Mouse (Mus musculus) heart, embryonic 11.5 days (tissue): ENCODE results near the gene Ddx54. TPM values are rescaled to one million over a fixed set of nuclear protein-coding genes. Genes with fewer than 3 reads are reported as not detected.
A peak's percentile ranks its signal among the peaks of the same experiment; 100 is the strongest.

Source experiments
- ATAC-seq: fragments of 200-750 bp; cut with Nextera tagmentation; replicated peaks from 2 replicates; pipeline ENCODE4 v1.8.0; 2017; ENCODE audit warnings: moderate library complexity; ENCODE audit not compliant: insufficient number of reproducible peaks, low FRiP score, low TSS enrichment
- H3K27ac ChIP-seq: fragments of 300-500 bp; sonication (generic); 2 replicates; pipeline ENCODE4 v1.5.1; 2014; ENCODE audit warnings: mild to moderate bottlenecking, low read depth, low read length
- H3K27me3 ChIP-seq: fragments of 300-500 bp; sonication (generic); 2 replicates; pipeline ENCODE4 v1.6.1; 2014; ENCODE audit warnings: mild to moderate bottlenecking, low read length, mixed read lengths; ENCODE audit not compliant: control insufficient read depth, insufficient read depth
- H3K36me3 ChIP-seq: fragments of 300-500 bp; sonication (generic); 2 replicates; pipeline ENCODE4 v1.6.1; 2014; ENCODE audit warnings: mild to moderate bottlenecking, low read length, moderate library complexity, mixed read lengths; ENCODE audit not compliant: control insufficient read depth, insufficient read depth
- H3K4me1 ChIP-seq: fragments of 300-500 bp; sonication (generic); 2 replicates; pipeline ENCODE4 v1.6.1; 2014; ENCODE audit warnings: low read length; ENCODE audit not compliant: control insufficient read depth, insufficient read depth
- H3K4me2 ChIP-seq: fragments of 300-500 bp; sonication (generic); 2 replicates; pipeline ENCODE4 v1.6.1; 2014; ENCODE audit warnings: mild to moderate bottlenecking, moderate library complexity
- H3K4me3 ChIP-seq: fragments of 300-500 bp; sonication (generic); 2 replicates; pipeline ENCODE4 v1.5.1; 2014; ENCODE audit warnings: low read depth, low read length
- H3K9ac ChIP-seq: fragments of 300-500 bp; sonication (generic); 2 replicates; pipeline ENCODE4 v1.6.1; 2014; ENCODE audit warnings: mild to moderate bottlenecking, low read depth, low read length, moderate library complexity
- H3K9me3 ChIP-seq: fragments of 300-500 bp; sonication (generic); replicated peaks from 2 replicates; pipeline ENCODE4 v1.6.1; 2016; ENCODE audit warnings: low read length; ENCODE audit not compliant: control insufficient read depth
- WGBS: fragments of 180-500 bp; shearing (Covaris S2); extraction: QIAGEN DNeasy Blood & Tissue Kit; methylation state at CpG from one replicate; pipeline ENCODE4 v1.1.7; 2014; ENCODE audit not compliant: insufficient replicate concordance; 5-methylcytosine and 5-hydroxymethylcytosine counted together
- polyA plus RNA-seq: library from polyadenylated mRNA; unstranded; fragments of >200 nt; fragmentation: Nextera tagmentation; extraction: Ambion mirVana; gene quantifications from 2 replicates; pipeline ENCODE4 v1.2.1, GENCODE M21; 2014

Ddx54 gene
- polyA plus RNA-seq, 1 experiment from 2014 or later = 22.2 TPM

DNA sequence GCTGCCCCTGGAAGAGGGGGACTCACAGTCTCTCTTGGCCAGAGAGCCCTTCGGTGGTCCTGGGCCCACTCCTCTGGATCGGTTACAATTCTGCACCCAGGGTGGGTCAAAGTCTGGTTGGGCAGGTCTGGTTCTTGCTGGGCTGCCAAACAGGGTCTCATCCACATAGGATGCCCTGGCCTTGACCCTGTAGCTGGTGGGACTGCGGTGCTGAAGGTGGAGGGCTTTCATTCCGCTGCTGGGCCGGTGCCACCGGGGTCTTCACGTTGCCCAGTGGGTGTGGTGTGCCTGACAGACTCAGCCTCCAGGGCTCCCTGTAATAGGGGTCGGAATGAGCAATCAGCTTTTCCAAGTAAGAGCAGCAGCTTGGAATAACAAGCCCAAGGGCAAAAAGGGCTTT is 1.1 kb upstream of the Ddx54 start:
- H3K9ac ChIP-seq = peak overlapping the region; percentile 77
- H3K36me3 ChIP-seq = peaks cover 3% of the 10 kb centered on the region; the same call in 1 of the 2 replicates
- no peaks in the 10 kb centered on the region for H3K9me3 ChIP-seq
- peak overlapping the region; percentile 85 for H3K4me2 ChIP-seq
- no peaks in the 10 kb centered on the region for H3K27me3 ChIP-seq
- peak overlapping the region; percentile 82 for H3K4me3 ChIP-seq
- H3K4me1 ChIP-seq = peaks cover 11% of the 10 kb centered on the region
- no peak overlapping the region for H3K27ac ChIP-seq
- ATAC-seq = no peak
- WGBS = 57% methylated on average over 8 of the region's 8 CpGs

DNA sequence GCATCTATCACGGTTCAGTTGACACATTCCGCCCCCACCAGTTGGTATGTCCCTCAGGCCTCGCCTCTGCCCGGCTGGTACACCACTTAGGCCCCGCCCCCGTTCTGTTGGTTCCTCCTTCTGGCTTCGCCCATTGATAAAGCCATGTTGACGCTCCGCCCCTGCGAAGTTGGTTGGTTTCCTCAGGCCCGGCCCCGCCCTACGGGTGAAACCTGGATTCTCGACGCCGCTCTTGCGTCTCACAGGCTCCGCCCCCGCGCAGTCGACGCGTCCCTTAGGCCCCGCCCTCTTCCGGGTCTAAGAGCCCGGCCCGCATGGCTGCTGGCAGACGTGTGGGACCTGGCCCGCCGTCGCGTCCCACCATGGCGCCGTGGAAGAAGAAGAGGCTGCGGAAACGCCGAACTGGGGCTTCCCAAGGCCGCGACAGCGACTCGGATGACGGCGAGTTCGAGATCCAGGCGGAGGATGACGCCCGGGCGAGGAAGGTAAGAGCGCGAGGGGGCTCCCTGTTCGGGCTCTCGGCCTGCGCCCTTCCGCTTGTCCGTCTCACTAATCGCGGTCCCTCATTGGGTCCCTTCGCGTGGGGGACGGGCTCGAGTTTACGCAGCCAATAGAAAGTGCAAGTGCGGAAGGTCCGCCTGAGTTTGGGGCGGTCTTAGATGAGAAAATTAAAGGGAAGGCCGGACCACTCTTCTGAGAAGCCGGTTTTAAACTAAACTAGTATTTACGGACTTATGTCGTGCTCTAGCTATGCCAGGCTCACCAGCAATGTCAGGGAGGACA is 474 bp downstream of the Ddx54 start:
- no peaks in the 10 kb centered on the region for H3K9me3 ChIP-seq
- peak; percentile 91 for ATAC-seq
- peak overlapping the region; percentile 85 for H3K4me2 ChIP-seq
- under 1% methylated on average over 69 of the region's 69 CpGs for WGBS
- peak overlapping the region; percentile 85 for H3K27ac ChIP-seq
- H3K36me3 ChIP-seq = peaks cover 9% of the 10 kb centered on the region; the same call in 1 of the 2 replicates
- H3K9ac ChIP-seq = peak overlapping the region; percentile 82
- peak overlapping the region; percentile 82 for H3K4me3 ChIP-seq
- H3K4me1 ChIP-seq = peaks cover 11% of the 10 kb centered on the region
- H3K27me3 ChIP-seq = no peaks in the 10 kb centered on the region

DNA sequence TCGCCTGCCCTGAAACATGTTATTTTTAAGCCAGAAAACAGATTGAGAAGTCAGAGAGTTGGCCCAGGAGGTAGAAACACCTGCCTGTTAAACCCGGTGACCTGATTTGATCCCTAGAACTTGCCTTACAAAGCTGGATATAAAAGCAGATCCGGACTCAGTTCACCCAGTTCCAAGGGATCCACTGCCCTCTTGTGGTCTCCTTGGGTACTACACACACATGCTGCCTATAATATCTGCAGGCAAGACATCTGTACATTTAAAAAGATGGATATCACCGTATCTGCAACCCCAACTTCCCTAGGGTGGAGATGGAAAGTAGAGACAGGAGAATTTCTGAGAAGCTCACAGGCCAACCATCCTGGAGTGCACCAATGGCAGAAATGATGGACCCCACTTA is 3.4 kb downstream of the Ddx54 start:
- Histone ChIP-seq H3K9me3 (no peaks in the 10 kb centered on the region), H3K4me2 (no peak overlapping the region), H3K4me3 (no peak overlapping the region), H3K27me3 (no peaks in the 10 kb centered on the region), H3K36me3 (peaks cover 31% of the 10 kb centered on the region), H3K4me1 (peaks cover 11% of the 10 kb centered on the region), H3K27ac (no peak overlapping the region), H3K9ac (no peak overlapping the region)
- WGBS = 94% methylated on average over 4 of the region's 4 CpGs
- no peak for ATAC-seq

DNA sequence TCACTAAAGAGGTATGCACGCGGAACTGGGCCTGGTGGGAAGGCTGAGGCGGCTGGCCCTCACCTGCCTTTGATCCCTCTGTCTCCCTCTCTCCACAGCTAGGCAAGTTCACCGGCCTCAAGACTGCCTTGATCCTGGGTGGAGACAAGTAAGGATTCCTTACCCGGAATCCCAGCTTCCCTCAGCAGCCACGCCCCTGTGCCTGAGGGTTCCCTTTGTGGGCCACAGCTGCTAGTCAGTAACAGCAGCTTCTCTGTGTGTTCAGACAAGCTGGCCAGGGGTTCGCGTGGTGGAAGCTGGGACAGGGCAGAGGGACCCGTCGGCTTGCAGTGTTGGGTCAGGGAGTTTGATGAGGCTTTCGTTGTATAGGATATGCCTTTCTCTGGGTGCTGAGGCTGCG is 6.2 kb downstream of the Ddx54 start:
- peaks cover 35% of the 10 kb centered on the region for H3K36me3 ChIP-seq
- peaks cover 4% of the 10 kb centered on the region; the same call in 1 of the 2 replicates for H3K4me1 ChIP-seq
- no peak for ATAC-seq
- no peak overlapping the region for H3K4me2 ChIP-seq
- no peaks in the 10 kb centered on the region for H3K9me3 ChIP-seq
- no peaks in the 10 kb centered on the region for H3K27me3 ChIP-seq
- no peak overlapping the region for H3K9ac ChIP-seq
- no peak overlapping the region for H3K4me3 ChIP-seq
- 83% methylated on average over 12 of the region's 12 CpGs for WGBS
- no peak overlapping the region for H3K27ac ChIP-seq

DNA sequence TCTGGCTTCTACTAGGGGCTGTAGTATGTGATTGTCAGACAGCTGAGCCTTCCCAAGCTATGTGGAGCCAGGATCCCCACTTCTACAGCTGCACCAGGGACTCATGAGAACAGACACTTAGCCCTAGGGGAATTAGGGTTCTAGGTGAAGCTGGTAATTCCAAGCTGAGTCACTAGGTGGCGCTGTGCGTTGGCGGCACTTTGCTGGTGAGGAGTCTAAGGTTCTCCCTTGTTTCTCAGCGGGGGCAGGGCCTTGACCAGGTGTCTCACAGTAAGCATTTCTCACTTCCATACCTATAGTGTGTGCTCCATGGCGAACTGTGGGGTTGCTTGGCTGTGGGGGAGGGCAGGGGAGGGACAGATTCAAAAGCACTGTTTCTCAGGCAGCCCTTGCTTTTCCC is 6.7 kb downstream of the Ddx54 start:
- Histone ChIP-seq H3K4me1 (no peaks in the 10 kb centered on the region; the same call in 1 of the 2 replicates), H3K36me3 (peaks cover 35% of the 10 kb centered on the region), H3K9ac (no peak overlapping the region), H3K4me2 (no peak overlapping the region), H3K9me3 (no peaks in the 10 kb centered on the region), H3K27me3 (no peaks in the 10 kb centered on the region), H3K4me3 (no peak overlapping the region), H3K27ac (no peak overlapping the region)
- no peak for ATAC-seq
- 20% methylated on average over 5 of the region's 5 CpGs for WGBS

DNA sequence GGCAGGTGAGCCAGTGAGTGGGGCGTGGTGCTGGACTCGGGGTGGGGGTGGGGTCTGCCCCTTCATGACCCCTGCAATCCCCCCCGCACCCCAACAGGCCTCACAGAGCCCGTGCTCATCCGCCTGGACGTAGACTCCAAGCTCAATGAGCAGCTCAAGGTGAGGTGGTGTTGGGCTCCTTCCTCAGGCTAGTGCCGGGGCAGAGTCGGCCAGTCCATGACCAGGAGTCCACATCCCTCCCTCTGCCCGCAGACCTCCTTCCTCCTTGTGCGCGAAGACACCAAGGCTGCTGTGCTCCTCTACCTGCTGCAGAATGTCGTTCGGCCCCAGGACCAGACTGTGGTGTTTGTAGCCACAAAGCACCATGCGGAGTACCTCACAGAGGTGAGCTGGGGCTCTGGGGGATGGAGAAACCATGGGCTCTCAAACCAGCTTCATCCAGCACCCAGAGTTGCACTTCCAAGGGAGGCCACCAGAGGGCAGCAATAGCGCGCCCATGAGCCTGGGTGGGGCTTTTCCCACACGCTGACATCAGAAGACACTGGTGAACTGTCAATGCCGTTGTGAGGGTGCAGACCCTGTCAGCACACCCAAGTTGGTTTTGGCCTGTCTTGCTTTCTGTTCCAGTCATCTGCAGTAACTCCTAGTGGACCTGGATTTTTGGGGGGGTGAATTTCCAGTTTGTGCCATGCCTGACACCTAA is 8.0 kb downstream of the Ddx54 start:
- no peak overlapping the region for H3K4me3 ChIP-seq
- no peak overlapping the region for H3K9ac ChIP-seq
- H3K27ac ChIP-seq = no peak overlapping the region
- H3K36me3 ChIP-seq = peaks cover 42% of the 10 kb centered on the region
- ATAC-seq = no peak
- WGBS = 71% methylated on average over 18 of the region's 18 CpGs
- no peaks in the 10 kb centered on the region for H3K4me1 ChIP-seq
- H3K9me3 ChIP-seq = no peaks in the 10 kb centered on the region
- no peaks in the 10 kb centered on the region for H3K27me3 ChIP-seq
- H3K4me2 ChIP-seq = no peak overlapping the region

DNA sequence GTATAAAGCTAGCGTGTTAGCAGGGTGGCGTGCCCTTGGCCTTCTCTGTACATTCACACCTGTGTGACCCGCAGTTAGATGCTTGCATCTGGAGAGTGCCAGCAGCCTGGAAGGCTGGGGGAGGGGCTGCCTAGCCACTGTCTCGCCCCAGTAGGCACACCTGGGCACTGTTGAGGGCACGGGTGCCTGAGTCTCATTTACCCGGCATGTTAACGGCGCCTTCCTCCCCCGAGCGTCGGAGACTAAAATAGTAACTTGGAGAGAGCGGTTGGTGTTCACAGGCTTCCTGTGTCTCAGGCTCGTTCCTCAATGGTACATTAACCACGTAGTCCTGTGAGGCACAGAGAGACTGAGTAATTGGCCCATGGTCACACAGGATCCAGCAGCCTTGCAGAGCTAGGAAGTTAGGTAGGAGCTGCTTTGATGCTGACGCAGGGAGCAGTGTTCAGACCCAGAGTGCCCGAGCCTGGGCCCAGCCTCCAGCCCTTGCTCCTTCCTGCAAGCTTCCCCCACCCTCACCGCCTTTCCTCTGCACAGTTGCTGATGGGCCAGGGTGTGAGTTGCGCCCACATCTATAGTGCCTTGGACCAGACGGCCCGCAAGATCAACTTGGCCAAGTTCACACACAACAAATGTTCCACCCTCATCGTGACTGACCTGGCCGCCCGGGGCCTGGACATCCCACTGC is 8.7 kb downstream of the Ddx54 start:
- Histone ChIP-seq H3K9ac (no peak overlapping the region), H3K4me2 (no peak overlapping the region), H3K9me3 (no peaks in the 10 kb centered on the region), H3K4me1 (no peaks in the 10 kb centered on the region), H3K27me3 (no peaks in the 10 kb centered on the region), H3K27ac (no peak overlapping the region), H3K4me3 (no peak overlapping the region), H3K36me3 (peaks cover 39% of the 10 kb centered on the region)
- no peak for ATAC-seq
- WGBS = 83% methylated on average over 23 of the region's 23 CpGs

DNA sequence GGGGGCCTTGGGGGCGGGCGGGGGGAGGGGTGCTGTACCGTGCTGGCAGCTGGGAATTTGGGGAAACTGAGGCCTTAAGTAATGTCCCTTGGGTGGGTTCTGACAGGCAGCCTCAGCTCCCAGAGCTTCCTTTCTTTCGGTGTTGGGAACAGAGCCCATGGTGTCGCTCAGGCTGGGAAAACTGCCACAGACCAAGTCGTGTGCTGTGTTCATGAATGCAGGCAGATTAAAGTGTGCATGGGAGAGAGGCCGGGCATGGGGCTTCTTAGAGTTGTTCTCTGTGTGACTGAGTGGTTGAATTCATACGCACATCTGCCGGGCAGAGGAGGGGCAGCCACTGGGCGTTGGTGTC is 9.3 kb downstream of the Ddx54 start:
- Histone ChIP-seq H3K27ac (no peak overlapping the region), H3K9ac (no peak overlapping the region), H3K36me3 (peaks cover 40% of the 10 kb centered on the region), H3K27me3 (no peaks in the 10 kb centered on the region), H3K4me3 (no peak overlapping the region), H3K4me1 (no peaks in the 10 kb centered on the region), H3K4me2 (no peak overlapping the region), H3K9me3 (no peaks in the 10 kb centered on the region)
- no peak for ATAC-seq
- 91% methylated on average over 10 of the region's 10 CpGs for WGBS
